Mouse (Mus musculus): ENCODE measurements around the gene Tmem198b. TPM values are rescaled to one million over a fixed set of nuclear protein-coding genes. Genes with fewer than 3 reads are reported as not detected.
A peak's percentile ranks its signal among the peaks of the same experiment; 100 is the strongest.
"Not testable (repeated sequence)": the region's sequence is repeated elsewhere in the genome, so short reads cannot be mapped to it uniquely, and the experiment has no call there.

Tmem198b gene
- polyA plus RNA-seq (2017; shearing (Covaris generic)) = 1 to 10 TPM; 3.9 to 5.3 (median 5.3) TPM

- ATAC-seq = peak; percentile 48
Measured at GRCm38 (mm10) chr10:128804271-128805091, at the start of gene Tmem198b. TSS of gene Tmem198b (minus strand) at chr10:128804370.

GRCm38 (mm10) chr10:128850339-128850738 lies 46.2 kb upstream of the Tmem198b start:
- no peak for ATAC-seq

- no peak for ATAC-seq
Measured at GRCm38 (mm10) chr10:128848426-128848825, 44.3 kb upstream of the Tmem198b start.

GRCm38 (mm10) chr10:128846664-128847063 lies 42.5 kb upstream of the Tmem198b start:
- no peak for ATAC-seq

- no peak for ATAC-seq
Measured at GRCm38 (mm10) chr10:128845516-128845915, 41.3 kb upstream of the Tmem198b start.

GRCm38 (mm10) chr10:128843260-128843659 lies 39.1 kb upstream of the Tmem198b start:
- no peak for ATAC-seq

GRCm38 (mm10) chr10:128840612-128841011 lies 36.4 kb upstream of the Tmem198b start:
- ATAC-seq = no peak

GRCm38 (mm10) chr10:128839434-128839833 lies 35.3 kb upstream of the Tmem198b start:
- ATAC-seq = no peak

- no peak for ATAC-seq
Measured at GRCm38 (mm10) chr10:128837400-128837799, 33.2 kb upstream of the Tmem198b start.

GRCm38 (mm10) chr10:128823821-128824220 lies 19.7 kb upstream of the Tmem198b start:
- no peak for ATAC-seq

GRCm38 (mm10) chr10:128823087-128823486 lies 18.9 kb upstream of the Tmem198b start:
- ATAC-seq = not testable (repeated sequence)

- no peak for ATAC-seq
Measured at GRCm38 (mm10) chr10:128822135-128822534, 18.0 kb upstream of the Tmem198b start.

- peak; percentile 99 for ATAC-seq
Measured at GRCm38 (mm10) chr10:128821358-128822056, 17.3 kb upstream of the Tmem198b start, which contains the start of gene Ormdl2. TSS of gene Ormdl2 (minus strand) at chr10:128821645.

- ATAC-seq = no peak
Measured at GRCm38 (mm10) chr10:128820217-128820616, 16.0 kb upstream of the Tmem198b start.

GRCm38 (mm10) chr10:128817033-128817432 lies 12.9 kb upstream of the Tmem198b start, which contains the start of gene Sarnp:
TSS of gene Sarnp (plus strand) at chr10:128817333.
- ATAC-seq = no peak

GRCm38 (mm10) chr10:128807018-128807417 lies 2.8 kb upstream of the Tmem198b start:
- no peak for ATAC-seq

- ATAC-seq = no peak
Measured at GRCm38 (mm10) chr10:128806086-128806485, 1.9 kb upstream of the Tmem198b start.

GRCm38 (mm10) chr10:128805092-128806000 lies 1.2 kb upstream of the Tmem198b start:
- peak; percentile 93 for ATAC-seq

- ATAC-seq = no peak
Measured at GRCm38 (mm10) chr10:128803771-128804270, 349 bp downstream of the Tmem198b start, which contains the start of gene Dnajc14. TSS of gene Dnajc14 (plus strand) at chr10:128804062.

- ATAC-seq = no peak
Measured at GRCm38 (mm10) chr10:128803361-128803760, 809 bp downstream of the Tmem198b start.

GRCm38 (mm10) chr10:128802956-128803355 lies 1.2 kb downstream of the Tmem198b start:
- ATAC-seq = no peak

- ATAC-seq = no peak
Measured at GRCm38 (mm10) chr10:128801981-128802495, 2.1 kb downstream of the Tmem198b start.
